Mouse (Mus musculus) C2C12 (cell line): ENCODE measurements around the gene Klhl26.

Experiments
- CEBPB ChIP-seq: IDR thresholded peaks from one replicate; pipeline ENCODE4 v1.6.1; 2011; ENCODE audit warnings: low read depth, mild to moderate bottlenecking, control low read depth, moderate library complexity
- CTCF ChIP-seq: IDR thresholded peaks from one replicate; pipeline ENCODE4 v1.5.1; 2011; ENCODE audit not compliant: control insufficient read depth, insufficient read depth, insufficient read length
- FOSL1 ChIP-seq: IDR thresholded peaks from one replicate; pipeline ENCODE4 v1.8.0; 2011; ENCODE audit warnings: mild to moderate bottlenecking, low read length; ENCODE audit not compliant: poor library complexity, insufficient read depth, severe bottlenecking
- MAX ChIP-seq: IDR thresholded peaks from one replicate; pipeline ENCODE4 v1.6.1; 2011; ENCODE audit warnings: mild to moderate bottlenecking, control low read depth
- MYOD1 ChIP-seq: IDR thresholded peaks from one replicate; pipeline ENCODE4 v1.6.1; 2011; ENCODE audit warnings: low read depth; ENCODE audit not compliant: control insufficient read depth, insufficient read length
- MYOG ChIP-seq: IDR thresholded peaks from one replicate; pipeline ENCODE4 v1.6.1; 2011; ENCODE audit not compliant: control insufficient read depth, insufficient read length; ENCODE audit errors: extremely low read depth
- USF1 ChIP-seq: IDR thresholded peaks from one replicate; pipeline ENCODE4 v1.6.1; 2011; ENCODE audit warnings: low read depth, mild to moderate bottlenecking, control low read depth, moderate library complexity

GRCm38 (mm10) chr8:70414310-70414946 is 62.3 kb downstream of the Klhl26 start:
- TF ChIP-seq MAX (no peak), CTCF (no peak), MYOG (no peak), USF1 (no peak), FOSL1 (no peak), CEBPB (no peak), MYOD1 (no peak)
